Mouse (Mus musculus): ENCODE results near the gene Gm17657. TPM values are rescaled to one million over a fixed set of nuclear protein-coding genes. Genes with fewer than 3 reads are reported as not detected.

The Gm17657 gene
- polyA plus RNA-seq (2015; fragmentation: Nextera tagmentation; extraction: Ambion mirVana) = not detected in 2 replicates

DNA sequence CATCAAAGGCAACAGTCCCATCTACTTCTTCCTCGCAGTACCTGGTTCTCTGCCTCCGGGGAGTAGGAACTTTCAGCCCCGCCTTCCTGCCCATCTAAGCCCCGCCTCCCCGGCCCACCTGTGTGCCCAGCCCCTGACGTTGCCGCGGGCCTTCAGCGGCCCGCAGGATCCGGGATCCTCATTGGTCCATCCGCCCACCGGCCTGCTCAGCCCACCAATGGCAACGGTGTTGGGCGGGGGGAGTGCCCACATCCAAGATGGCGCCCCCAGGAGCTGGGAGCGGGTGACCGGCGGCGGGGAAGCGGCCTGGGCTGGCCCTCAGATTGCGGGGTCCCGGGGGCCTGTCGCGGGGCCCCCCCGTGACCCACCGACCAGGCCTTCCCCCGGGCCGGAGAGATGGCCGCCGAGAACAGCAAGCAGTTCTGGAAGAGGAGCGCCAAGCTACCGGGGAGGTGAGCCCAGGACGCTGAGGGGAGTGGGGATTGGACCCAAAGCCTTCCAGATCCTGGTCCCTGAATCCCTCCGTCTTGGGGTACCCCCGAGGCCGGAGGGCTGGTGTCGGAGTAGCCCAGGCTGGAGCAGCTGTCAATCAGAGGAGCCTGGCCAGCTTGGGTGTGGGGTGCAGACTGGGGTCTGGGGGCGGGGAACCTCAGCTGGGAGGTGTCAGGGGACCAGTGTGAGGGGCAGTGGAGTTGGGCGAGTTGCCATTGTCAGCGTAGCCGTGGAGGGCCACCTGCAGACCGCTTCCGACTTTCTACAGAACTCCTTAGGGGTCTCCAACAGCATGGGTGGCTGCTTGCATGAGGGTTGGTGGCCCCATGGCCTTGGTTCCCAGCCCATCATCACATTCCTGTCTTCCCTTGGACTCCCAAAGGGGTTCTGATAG lies at the start of gene Gm17657, which contains the start of gene Tbc1d22b:
Gene Gm17657, minus strand, starts transcription at position 96 of the 886 bp plus-strand sequence.
Gene Tbc1d22b, plus strand, starts transcription at position 243 of the 886 bp plus-strand sequence.
- H3K9ac ChIP-seq = peak within 1 kb of the TSS; percentile 93
- H3K27ac ChIP-seq = peak within 1 kb of the TSS; percentile 51
- H3K4me1 ChIP-seq = peaks cover 19% of the 10 kb centered on the region
- ATAC-seq (ENCODE audit: insufficient number of reproducible peaks, insufficient read depth, low FRiP score, low TSS enrichment, low read depth) = peak; percentile 92
- H3K9me3 ChIP-seq = no peaks in the 10 kb centered on the region
- peak within 1 kb of the TSS; percentile 97 for H3K4me3 ChIP-seq
- peak within 1 kb of the TSS; percentile 98 for H3K4me2 ChIP-seq
- WGBS = under 1% methylated on average over 44 of the region's 44 CpGs
- 0 out of 2 replicates have a peak, but pooled peaks cover 7% of the 10 kb centered on the region for H3K36me3 ChIP-seq
- H3K27me3 ChIP-seq = no peaks in the 10 kb centered on the region

DNA sequence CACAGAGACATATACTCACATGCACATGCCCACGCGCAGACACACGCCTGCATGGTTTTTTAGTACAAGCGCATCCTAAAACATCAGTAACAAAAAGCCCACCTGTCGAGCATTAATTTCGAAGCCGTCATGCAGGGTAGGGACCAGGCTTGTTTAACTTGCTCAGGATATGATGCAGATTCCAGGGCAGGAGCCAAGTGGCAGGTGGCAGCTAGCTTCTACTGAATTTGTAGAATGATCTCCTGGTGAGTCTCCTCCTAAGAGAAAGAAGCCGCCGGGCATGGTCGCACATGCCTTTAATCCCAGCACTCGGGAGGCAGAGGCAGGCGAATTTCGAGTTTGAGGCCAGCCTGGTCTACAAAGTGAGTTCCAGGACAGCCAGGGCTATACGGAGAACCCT lies 49.6 kb upstream of the Gm17657 start:
- Histone ChIP-seq H3K9me3 (no peaks in the 10 kb centered on the region), H3K4me3 (no peak overlapping the region), H3K9ac (no peak overlapping the region), H3K27ac (no peak overlapping the region), H3K4me2 (no peak overlapping the region), H3K4me1 (no peaks in the 10 kb centered on the region), H3K27me3 (no peaks in the 10 kb centered on the region), H3K36me3 (peaks cover 86% of the 10 kb centered on the region)
- WGBS = 92% methylated on average over 14 of the region's 14 CpGs
- no peak for ATAC-seq (ENCODE audit: insufficient number of reproducible peaks, insufficient read depth, low FRiP score, low TSS enrichment, low read depth)

DNA sequence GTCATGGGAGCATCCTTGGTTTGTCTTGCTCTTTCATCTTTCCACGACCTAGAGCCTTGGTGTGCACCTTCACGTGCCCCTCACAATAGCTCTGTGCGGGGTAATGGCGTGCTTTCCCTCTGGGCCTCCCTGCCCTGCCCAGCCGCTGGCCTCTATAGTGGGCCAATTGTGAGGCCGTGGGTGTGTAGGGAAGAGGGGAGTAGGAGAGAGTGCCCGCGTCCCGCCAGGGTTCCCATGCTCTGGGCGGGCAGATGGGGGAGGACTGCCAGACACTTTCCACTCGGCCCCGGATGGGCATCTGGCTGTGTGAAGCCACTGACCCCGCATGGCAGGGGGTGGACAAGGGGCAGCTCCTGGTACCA lies 47.3 kb upstream of the Gm17657 start:
- peaks cover 81% of the 10 kb centered on the region for H3K36me3 ChIP-seq
- no peaks in the 10 kb centered on the region for H3K9me3 ChIP-seq
- H3K27me3 ChIP-seq = no peaks in the 10 kb centered on the region
- H3K27ac ChIP-seq = no peak overlapping the region
- H3K4me2 ChIP-seq = no peak overlapping the region
- H3K9ac ChIP-seq = no peak overlapping the region
- 89% methylated on average over 13 of the region's 13 CpGs for WGBS
- no peak overlapping the region for H3K4me3 ChIP-seq
- no peaks in the 10 kb centered on the region for H3K4me1 ChIP-seq
- 0 out of 2 replicates have a peak, but pooled peaks have one; percentile 20 for ATAC-seq (ENCODE audit: insufficient number of reproducible peaks, insufficient read depth, low FRiP score, low TSS enrichment, low read depth)

DNA sequence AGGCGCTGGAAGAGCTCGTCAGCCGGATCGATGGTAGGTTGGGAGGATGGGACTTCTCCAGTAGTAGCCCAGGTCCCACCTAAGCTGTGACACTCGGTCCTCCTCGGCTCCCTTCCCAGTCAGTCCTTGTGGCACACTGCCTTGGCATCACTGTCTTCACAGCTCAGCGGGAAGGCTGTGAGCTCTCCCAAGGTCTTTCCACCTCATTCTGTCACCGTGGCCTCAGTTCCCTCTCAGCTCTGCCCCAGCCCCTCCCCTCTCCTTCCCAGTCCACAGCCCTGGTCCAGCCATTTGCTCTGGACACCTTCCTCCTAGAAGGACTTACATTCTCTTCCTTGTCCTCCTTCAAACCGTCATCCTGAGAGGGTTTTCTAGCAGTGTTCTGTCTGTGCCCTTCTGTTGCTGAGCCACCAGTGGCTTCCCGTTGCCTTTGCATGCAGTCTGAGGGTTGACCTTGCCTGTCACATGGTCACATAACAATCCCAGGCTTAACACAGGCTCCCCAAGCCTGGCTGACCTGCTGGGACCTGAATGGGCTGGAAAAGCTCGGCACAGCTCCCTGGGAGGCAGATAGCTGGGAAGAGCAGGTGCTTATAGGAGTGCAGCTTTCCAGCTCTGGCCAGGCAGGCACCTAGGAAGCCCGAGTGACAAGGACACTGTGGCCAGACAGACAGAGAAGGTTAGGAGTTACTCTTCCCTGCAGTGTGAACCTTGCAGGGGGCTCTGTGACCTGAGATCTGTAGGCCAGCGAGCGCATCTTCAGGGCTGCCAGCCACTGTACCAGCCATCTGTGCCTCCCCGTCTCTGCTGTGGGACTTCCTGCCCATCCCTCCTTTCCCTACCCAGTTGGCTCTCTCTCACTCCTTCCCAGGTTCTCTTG lies 46.7 kb upstream of the Gm17657 start:
- Histone ChIP-seq H3K36me3 (peaks cover 75% of the 10 kb centered on the region), H3K4me2 (no peak overlapping the region), H3K4me3 (no peak overlapping the region), H3K9ac (0 out of 2 replicates have a peak overlapping the region, but pooled peaks have one; percentile 27), H3K9me3 (no peaks in the 10 kb centered on the region), H3K4me1 (no peaks in the 10 kb centered on the region), H3K27me3 (no peaks in the 10 kb centered on the region), H3K27ac (no peak overlapping the region)
- no peak for ATAC-seq (ENCODE audit: insufficient number of reproducible peaks, insufficient read depth, low FRiP score, low TSS enrichment, low read depth)
- 89% methylated on average over 15 of the region's 15 CpGs for WGBS

DNA sequence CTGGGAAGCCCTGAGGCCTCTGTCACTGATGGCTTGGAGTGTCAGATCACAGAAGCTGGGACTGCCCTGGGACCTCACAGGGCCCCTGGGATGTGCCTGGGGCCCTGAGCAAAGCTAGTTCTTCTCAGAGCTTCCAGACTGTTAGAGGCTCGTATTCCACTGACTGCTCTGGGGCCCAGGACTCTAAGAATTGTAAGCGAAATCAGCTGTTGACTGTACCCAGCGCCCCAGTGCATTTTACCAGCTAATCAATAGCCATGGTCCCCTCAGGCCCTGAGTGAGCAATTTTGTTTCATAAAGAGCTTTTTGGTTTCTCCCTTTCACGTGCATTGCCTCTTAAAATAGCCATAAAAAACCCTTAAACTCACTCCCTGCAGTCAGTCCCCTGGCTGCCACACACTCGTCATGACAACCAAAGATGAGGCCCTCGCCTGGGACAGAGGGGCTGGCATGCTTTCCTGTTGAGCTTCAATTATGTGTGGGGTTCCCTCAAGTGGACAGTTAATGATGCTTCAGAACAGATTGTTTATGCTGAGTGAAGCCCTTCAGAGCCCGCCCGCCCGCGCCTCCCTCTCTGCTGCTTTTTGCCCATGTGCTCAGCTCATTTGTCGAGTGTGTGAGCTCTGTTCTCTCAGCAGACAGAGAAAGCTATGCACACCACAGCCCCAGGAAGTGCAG lies 39.9 kb upstream of the Gm17657 start:
- Histone ChIP-seq H3K4me2 (no peak overlapping the region), H3K4me3 (no peak overlapping the region), H3K27me3 (no peaks in the 10 kb centered on the region), H3K4me1 (peaks cover 14% of the 10 kb centered on the region), H3K9ac (peak overlapping the region; percentile 40; the same call in 1 of the 2 replicates), H3K27ac (peak overlapping the region; percentile 39; the same call in 1 of the 2 replicates), H3K36me3 (peaks cover 36% of the 10 kb centered on the region), H3K9me3 (no peaks in the 10 kb centered on the region)
- WGBS = 49% methylated on average over 11 of the region's 11 CpGs
- no peak for ATAC-seq (ENCODE audit: insufficient number of reproducible peaks, insufficient read depth, low FRiP score, low TSS enrichment, low read depth)

DNA sequence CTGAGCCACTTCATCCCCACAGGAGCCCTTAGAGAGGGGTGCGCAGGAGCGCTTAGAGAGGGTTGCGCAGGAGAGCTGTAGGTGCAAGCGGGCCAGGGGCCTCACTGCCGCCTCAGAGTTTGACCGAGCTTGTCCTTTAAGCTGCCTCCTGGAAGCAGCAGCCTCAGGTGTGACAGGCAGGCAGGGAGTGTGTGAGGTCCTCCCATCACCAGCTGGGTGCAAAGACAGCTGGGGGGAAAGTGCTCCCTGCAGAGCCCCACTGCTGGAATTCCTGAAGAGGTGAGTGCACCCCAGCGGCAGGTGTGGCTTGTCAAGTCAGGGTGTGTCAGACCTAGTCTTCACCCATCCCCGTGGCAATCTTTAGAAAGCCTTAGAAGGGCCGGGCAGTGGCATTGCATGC lies 37.5 kb upstream of the Gm17657 start:
- ATAC-seq (ENCODE audit: insufficient number of reproducible peaks, insufficient read depth, low FRiP score, low TSS enrichment, low read depth) = no peak
- no peak overlapping the region for H3K4me3 ChIP-seq
- H3K36me3 ChIP-seq = peaks cover 39% of the 10 kb centered on the region
- H3K9ac ChIP-seq = no peak overlapping the region
- peaks cover 18% of the 10 kb centered on the region for H3K4me1 ChIP-seq
- no peak overlapping the region for H3K4me2 ChIP-seq
- H3K27me3 ChIP-seq = no peaks in the 10 kb centered on the region
- no peaks in the 10 kb centered on the region for H3K9me3 ChIP-seq
- no peak overlapping the region for H3K27ac ChIP-seq
- 79% methylated on average over 9 of the region's 9 CpGs for WGBS

DNA sequence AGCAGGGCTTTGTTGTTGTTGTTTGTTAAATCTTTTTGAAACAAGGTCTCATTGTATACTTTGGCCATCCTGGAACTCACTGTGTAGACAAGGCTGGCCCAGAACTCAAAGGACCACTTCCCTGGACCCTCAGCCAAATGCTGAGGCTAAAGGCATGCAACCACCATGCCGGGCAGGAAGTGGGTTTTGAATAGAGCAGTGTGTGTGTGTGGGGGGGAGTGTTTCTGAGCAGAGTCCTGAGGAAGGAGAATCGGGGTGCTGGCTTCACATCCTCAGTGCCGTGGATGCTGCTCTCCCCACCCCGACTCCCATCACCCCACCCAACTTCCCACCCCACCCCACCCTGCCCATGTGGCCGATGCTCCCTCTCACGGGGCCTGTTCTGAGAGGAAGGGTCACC lies 36.0 kb upstream of the Gm17657 start:
- no peak for ATAC-seq (ENCODE audit: insufficient number of reproducible peaks, insufficient read depth, low FRiP score, low TSS enrichment, low read depth)
- H3K27me3 ChIP-seq = no peaks in the 10 kb centered on the region
- no peak overlapping the region for H3K4me2 ChIP-seq
- H3K36me3 ChIP-seq = peaks cover 47% of the 10 kb centered on the region
- 73% methylated on average over 5 of the region's 6 CpGs for WGBS
- H3K9me3 ChIP-seq = no peaks in the 10 kb centered on the region
- H3K9ac ChIP-seq = no peak overlapping the region
- no peak overlapping the region for H3K27ac ChIP-seq
- H3K4me3 ChIP-seq = no peak overlapping the region
- peaks cover 18% of the 10 kb centered on the region for H3K4me1 ChIP-seq

DNA sequence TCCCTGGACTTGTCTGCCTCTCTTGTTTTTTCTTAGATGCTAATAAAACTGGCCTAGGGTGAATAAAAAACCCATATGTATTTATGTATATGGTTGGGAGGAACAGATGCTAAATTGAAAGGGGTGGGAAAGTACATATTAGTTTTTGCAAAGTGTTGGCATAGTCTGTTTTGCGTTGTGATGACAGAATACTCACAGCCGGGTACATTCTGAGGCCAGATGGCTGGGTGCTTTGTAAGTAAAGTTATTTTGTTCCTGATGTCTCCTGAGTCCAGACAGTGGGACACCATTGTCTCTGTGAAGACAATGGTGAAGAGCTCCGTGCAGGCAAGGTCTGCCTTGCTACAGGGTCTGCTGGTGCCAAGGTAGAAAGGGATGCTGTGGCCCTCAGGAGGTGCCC lies 35.3 kb upstream of the Gm17657 start:
- Histone ChIP-seq H3K9me3 (no peaks in the 10 kb centered on the region), H3K4me3 (no peak overlapping the region), H3K27ac (no peak overlapping the region), H3K27me3 (no peaks in the 10 kb centered on the region), H3K4me2 (no peak overlapping the region), H3K4me1 (peaks cover 18% of the 10 kb centered on the region), H3K9ac (no peak overlapping the region), H3K36me3 (peaks cover 51% of the 10 kb centered on the region)
- ATAC-seq (ENCODE audit: insufficient number of reproducible peaks, insufficient read depth, low FRiP score, low TSS enrichment, low read depth) = no peak
- 60% methylated on average over 3 of the region's 3 CpGs for WGBS

DNA sequence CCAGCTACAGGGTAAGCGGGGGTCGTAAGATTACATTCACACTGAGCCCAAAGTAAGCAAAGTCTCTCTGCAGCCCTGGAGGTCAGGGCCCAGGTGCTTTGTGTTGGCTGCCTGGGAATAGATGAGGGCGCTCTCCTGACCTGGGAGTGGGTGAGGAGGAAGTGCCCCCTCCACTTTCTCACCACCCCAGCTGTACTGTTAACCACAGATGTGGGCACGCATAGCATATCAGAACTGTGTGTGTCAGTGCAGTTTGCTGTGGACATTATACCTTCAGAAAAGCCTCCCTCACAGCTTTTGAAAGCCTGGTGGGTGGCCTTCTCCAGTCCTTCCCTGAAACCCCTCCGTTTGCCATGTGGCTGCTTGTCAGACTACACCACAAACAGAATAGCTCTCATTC lies 34.9 kb upstream of the Gm17657 start:
- H3K4me2 ChIP-seq = no peak overlapping the region
- no peak overlapping the region; the same call in 1 of the 2 replicates for H3K27ac ChIP-seq
- H3K9ac ChIP-seq = no peak overlapping the region
- WGBS = 73% methylated on average over 5 of the region's 5 CpGs
- H3K36me3 ChIP-seq = peaks cover 55% of the 10 kb centered on the region
- ATAC-seq (ENCODE audit: insufficient number of reproducible peaks, insufficient read depth, low FRiP score, low TSS enrichment, low read depth) = no peak
- H3K4me1 ChIP-seq = peaks cover 16% of the 10 kb centered on the region
- H3K4me3 ChIP-seq = no peak overlapping the region
- H3K9me3 ChIP-seq = no peaks in the 10 kb centered on the region
- H3K27me3 ChIP-seq = no peaks in the 10 kb centered on the region

DNA sequence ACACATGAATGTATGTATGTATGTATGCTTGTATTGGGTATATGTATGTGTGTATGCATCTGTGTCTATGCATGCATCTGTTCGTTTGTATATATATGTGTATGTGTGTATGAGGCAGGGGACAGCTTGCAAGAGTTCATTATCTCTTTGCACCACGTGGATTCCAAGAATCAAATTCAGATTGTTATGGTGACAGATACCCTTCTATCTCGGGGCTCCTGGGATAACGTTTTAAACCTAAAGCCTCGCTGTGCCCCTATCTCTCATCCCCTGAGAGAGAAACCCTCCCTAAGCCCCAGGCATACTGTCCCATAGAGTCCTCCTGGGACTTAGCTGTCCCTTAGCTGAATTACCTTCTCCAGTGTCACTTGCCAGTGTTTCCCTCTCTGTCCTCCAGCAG lies 34.1 kb upstream of the Gm17657 start:
- Histone ChIP-seq H3K9ac (no peak overlapping the region), H3K4me1 (peaks cover 12% of the 10 kb centered on the region; the same call in 1 of the 2 replicates), H3K27ac (no peak overlapping the region), H3K27me3 (no peaks in the 10 kb centered on the region), H3K36me3 (peaks cover 62% of the 10 kb centered on the region), H3K4me3 (no peak overlapping the region), H3K9me3 (no peaks in the 10 kb centered on the region), H3K4me2 (no peak overlapping the region)
- no peak for ATAC-seq (ENCODE audit: insufficient number of reproducible peaks, insufficient read depth, low FRiP score, low TSS enrichment, low read depth)
- WGBS = 87% methylated on average over 5 of the region's 5 CpGs

DNA sequence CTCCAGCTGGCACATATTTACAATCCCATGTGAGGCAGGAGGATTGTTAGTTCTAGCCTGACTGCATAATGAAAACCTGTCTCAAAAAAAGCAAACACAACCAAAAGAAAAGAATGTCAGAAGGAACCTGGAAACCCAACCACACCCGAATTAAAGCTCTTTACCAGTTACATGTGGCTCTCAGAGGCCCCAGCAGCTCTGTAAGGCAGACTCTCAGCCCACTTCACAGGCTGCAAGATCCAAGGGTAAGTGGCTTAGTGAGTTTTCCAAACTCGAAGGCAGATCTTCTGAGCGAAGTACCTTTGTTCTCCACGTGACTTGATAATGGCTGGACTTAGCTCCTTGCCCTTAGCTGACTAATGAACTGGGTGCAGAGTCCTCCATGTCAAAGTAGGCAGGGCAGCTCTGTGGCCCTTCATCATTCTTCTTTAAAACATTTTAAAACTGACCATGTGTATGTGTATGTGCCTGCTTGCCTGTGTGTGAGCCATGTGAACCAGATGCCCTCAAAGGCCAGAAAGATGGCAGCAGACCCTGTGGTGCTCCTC lies 30.2 kb upstream of the Gm17657 start:
- Histone ChIP-seq H3K27me3 (no peaks in the 10 kb centered on the region), H3K4me2 (no peak overlapping the region), H3K9me3 (no peaks in the 10 kb centered on the region), H3K4me3 (no peak overlapping the region), H3K27ac (peak overlapping the region; percentile 13; the same call in 1 of the 2 replicates), H3K4me1 (peaks cover 10% of the 10 kb centered on the region; the same call in 1 of the 2 replicates), H3K36me3 (peaks cover 82% of the 10 kb centered on the region), H3K9ac (no peak overlapping the region)
- 68% methylated on average over 4 of the region's 4 CpGs for WGBS
- no peak for ATAC-seq (ENCODE audit: insufficient number of reproducible peaks, insufficient read depth, low FRiP score, low TSS enrichment, low read depth)
